Mouse (Mus musculus): ENCODE results near the gene Tmem53. TPM values are rescaled to one million over a fixed set of nuclear protein-coding genes. Genes with fewer than 3 reads are reported as not detected.
A peak's percentile ranks its signal among the peaks of the same experiment; 100 is the strongest.

Tmem53 gene
- polyA plus RNA-seq, 1 experiment from 2014 or later: 38.0 TPM

DNA sequence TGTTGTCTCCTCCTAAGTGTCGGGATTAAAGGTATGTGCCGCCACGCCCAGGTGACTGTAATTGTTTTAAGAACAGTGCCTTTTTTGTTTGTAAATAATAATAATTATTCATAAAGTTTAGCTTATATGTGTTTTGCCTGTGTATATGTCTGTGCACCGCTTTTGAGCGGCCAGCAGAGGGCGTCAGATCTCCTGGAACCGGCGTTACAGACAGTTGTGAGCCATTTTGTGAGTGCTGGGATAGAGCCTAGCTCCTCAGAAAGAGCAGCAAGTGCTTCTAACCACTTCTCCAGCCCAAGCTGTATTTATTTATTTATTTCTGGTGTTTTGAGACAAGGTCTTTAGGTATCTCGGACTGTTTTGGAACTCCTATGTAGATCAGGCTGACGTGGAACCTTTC lies 21.4 kb upstream of the Tmem53 start:
- Histone ChIP-seq H3K4me1 (ENCODE audit: control insufficient read depth in 2 of 2, insufficient read depth in 2 of 2, low read length in 2 of 2) (no peaks in the 10 kb centered on the region), H3K9ac (ENCODE audit: low read length) (no peak overlapping the region), H3K4me2 (ENCODE audit: low read length) (no peak overlapping the region), H3K9me3 (ENCODE audit: control insufficient read depth, low read length) (no peaks in the 10 kb centered on the region), H3K4me3 (ENCODE audit: control insufficient read depth in 1 of 2, insufficient read depth in 1 of 2, low read depth in 1 of 2, low read length in 2 of 2) (no peak overlapping the region), H3K36me3 (ENCODE audit: control insufficient read depth, insufficient read depth, low read length) (no peaks in the 10 kb centered on the region), H3K27me3 (ENCODE audit: control insufficient read depth, insufficient read depth, low read length) (no peaks in the 10 kb centered on the region), H3K27ac (replicated peaks in 1 of 2; ENCODE audit: control insufficient read depth in 1 of 2, insufficient read depth in 1 of 2, low read depth in 2 of 2, low read length in 2 of 2) (no peak overlapping the region)
- ATAC-seq (ENCODE audit: insufficient number of reproducible peaks, insufficient read depth, low FRiP score, low read depth): no peak
- 48% methylated on average over 10 of the region's 10 CpGs for WGBS

- Histone ChIP-seq H3K27ac (replicated peaks in 1 of 2; ENCODE audit: control insufficient read depth in 1 of 2, insufficient read depth in 1 of 2, low read depth in 2 of 2, low read length in 2 of 2) (no peak overlapping the region), H3K27me3 (ENCODE audit: control insufficient read depth, insufficient read depth, low read length) (no peaks in the 10 kb centered on the region), H3K4me1 (ENCODE audit: control insufficient read depth in 2 of 2, insufficient read depth in 2 of 2, low read length in 2 of 2) (no peaks in the 10 kb centered on the region; a peak in 1 of 4 replicates), H3K36me3 (ENCODE audit: control insufficient read depth, insufficient read depth, low read length) (no peaks in the 10 kb centered on the region), H3K4me2 (ENCODE audit: low read length) (no peak overlapping the region), H3K4me3 (ENCODE audit: control insufficient read depth in 1 of 2, insufficient read depth in 1 of 2, low read depth in 1 of 2, low read length in 2 of 2) (no peak overlapping the region), H3K9ac (ENCODE audit: low read length) (no peak overlapping the region), H3K9me3 (ENCODE audit: control insufficient read depth, low read length) (no peaks in the 10 kb centered on the region)
- ATAC-seq (ENCODE audit: insufficient number of reproducible peaks, insufficient read depth, low FRiP score, low read depth): no peak
- 89% methylated on average over 2 of the region's 2 CpGs for WGBS
These were observed 20.5 kb upstream of the Tmem53 start for GRCm38 (mm10) chr4:117231208-117231607.

DNA sequence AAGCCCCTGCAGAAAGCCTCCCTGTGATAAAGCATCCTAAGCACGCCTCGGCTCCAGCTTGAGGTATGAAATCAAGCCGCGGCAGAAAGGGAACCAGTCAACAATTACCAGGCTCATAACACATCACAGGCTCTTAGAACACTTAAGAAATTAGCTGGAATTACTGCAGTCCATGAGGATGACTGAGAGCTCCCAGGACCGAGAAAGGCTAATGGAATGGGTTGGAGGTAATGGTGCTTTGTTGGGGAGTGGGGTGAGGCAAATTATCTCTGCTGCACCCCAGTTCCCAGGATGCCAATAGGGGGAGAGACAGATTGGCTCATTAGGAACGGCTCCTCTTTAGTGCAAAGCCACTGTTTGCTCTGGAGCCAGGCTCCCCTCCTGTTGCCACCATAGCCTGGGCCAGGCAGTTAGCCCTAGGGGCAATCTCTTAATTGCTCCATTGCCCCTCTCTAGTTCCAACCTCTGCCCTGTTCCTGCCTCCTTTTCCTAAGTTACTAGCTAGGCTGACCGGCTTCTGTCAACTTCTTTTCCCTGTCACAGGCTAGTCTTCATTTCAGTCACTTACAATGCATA lies 17.5 kb upstream of the Tmem53 start:
- Histone ChIP-seq H3K4me2 (ENCODE audit: low read length) (no peak overlapping the region), H3K36me3 (ENCODE audit: control insufficient read depth, insufficient read depth, low read length) (no peaks in the 10 kb centered on the region), H3K9me3 (ENCODE audit: control insufficient read depth, low read length) (no peaks in the 10 kb centered on the region), H3K27me3 (ENCODE audit: control insufficient read depth, insufficient read depth, low read length) (no peaks in the 10 kb centered on the region), H3K4me1 (ENCODE audit: control insufficient read depth in 2 of 2, insufficient read depth in 2 of 2, low read length in 2 of 2) (no peaks in the 10 kb centered on the region; a peak in 1 of 4 replicates), H3K9ac (ENCODE audit: low read length) (no peak overlapping the region), H3K4me3 (ENCODE audit: control insufficient read depth in 1 of 2, insufficient read depth in 1 of 2, low read depth in 1 of 2, low read length in 2 of 2) (no peak overlapping the region), H3K27ac (replicated peaks in 1 of 2; ENCODE audit: control insufficient read depth in 1 of 2, insufficient read depth in 1 of 2, low read depth in 2 of 2, low read length in 2 of 2) (no peak overlapping the region)
- WGBS: 66% methylated on average over 7 of the region's 7 CpGs
- ATAC-seq (ENCODE audit: insufficient number of reproducible peaks, insufficient read depth, low FRiP score, low read depth): no peak

DNA sequence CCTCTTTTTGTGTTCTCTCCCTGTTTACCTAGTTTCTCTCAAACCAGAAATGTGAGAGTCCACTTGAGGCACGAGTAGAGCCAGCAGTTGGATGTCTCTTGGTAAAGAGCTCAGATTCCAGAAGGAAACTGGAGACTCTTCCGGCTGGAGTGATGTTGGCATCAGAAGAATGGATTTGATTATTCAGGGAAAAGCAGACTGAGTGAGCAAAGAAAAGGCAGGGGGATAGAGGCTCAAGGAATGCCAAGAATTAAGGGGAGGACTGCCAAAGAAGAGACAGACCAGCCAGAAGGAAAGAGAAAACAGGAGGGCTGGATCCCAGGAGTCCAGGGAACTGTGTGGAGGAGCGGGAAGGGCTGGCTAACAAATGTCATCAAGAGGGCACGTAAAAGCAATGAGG lies 15.9 kb upstream of the Tmem53 start:
- Histone ChIP-seq H3K27ac (replicated peaks in 1 of 2; ENCODE audit: control insufficient read depth in 1 of 2, insufficient read depth in 1 of 2, low read depth in 2 of 2, low read length in 2 of 2) (no peak overlapping the region), H3K9ac (ENCODE audit: low read length) (no peak overlapping the region)
- no peak for ATAC-seq (ENCODE audit: insufficient number of reproducible peaks, insufficient read depth, low FRiP score, low read depth)

DNA sequence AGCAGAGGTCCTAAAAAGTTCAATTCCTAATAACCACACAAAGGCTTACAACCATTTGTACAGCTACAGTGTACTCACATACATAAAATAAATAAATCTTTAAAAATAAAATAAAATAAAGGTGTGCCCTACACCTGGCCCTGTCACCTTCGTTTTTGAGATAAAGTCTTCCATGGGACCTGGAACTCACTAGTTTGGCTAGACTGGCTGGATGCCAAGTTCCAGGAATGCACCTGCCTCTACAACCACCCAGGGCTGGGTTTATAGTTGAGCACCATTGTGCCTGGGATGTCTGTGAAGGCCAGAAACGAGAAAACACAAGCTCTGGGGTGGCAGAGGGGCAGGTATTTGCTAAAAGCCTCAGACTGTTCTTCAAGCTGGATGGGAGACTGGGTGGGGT lies 12.6 kb upstream of the Tmem53 start:
- H3K36me3 ChIP-seq (ENCODE audit: control insufficient read depth, insufficient read depth, low read length): no peaks in the 10 kb centered on the region
- no peak overlapping the region for H3K4me3 ChIP-seq (ENCODE audit: control insufficient read depth in 1 of 2, insufficient read depth in 1 of 2, low read depth in 1 of 2, low read length in 2 of 2)
- WGBS: 36% methylated on average over 2 of the region's 2 CpGs
- H3K27me3 ChIP-seq (ENCODE audit: control insufficient read depth, insufficient read depth, low read length): no peaks in the 10 kb centered on the region
- no peaks in the 10 kb centered on the region; a peak in 1 of 4 replicates for H3K4me1 ChIP-seq (ENCODE audit: control insufficient read depth in 2 of 2, insufficient read depth in 2 of 2, low read length in 2 of 2)
- H3K9me3 ChIP-seq (ENCODE audit: control insufficient read depth, low read length): no peaks in the 10 kb centered on the region
- no peak overlapping the region for H3K4me2 ChIP-seq (ENCODE audit: low read length)
- H3K27ac ChIP-seq (replicated peaks in 1 of 2; ENCODE audit: control insufficient read depth in 1 of 2, insufficient read depth in 1 of 2, low read depth in 2 of 2, low read length in 2 of 2): no peak overlapping the region
- no peak overlapping the region for H3K9ac ChIP-seq (ENCODE audit: low read length)
- ATAC-seq (ENCODE audit: insufficient number of reproducible peaks, insufficient read depth, low FRiP score, low read depth): no peak

More for the DNA sequence above, 15.9 kb upstream of the Tmem53 start:
- no peaks in the 10 kb centered on the region for H3K27me3 ChIP-seq (ENCODE audit: control insufficient read depth, insufficient read depth, low read length)
- H3K4me1 ChIP-seq (ENCODE audit: control insufficient read depth in 2 of 2, insufficient read depth in 2 of 2, low read length in 2 of 2): no peaks in the 10 kb centered on the region; a peak in 1 of 4 replicates
- no peak overlapping the region for H3K4me3 ChIP-seq (ENCODE audit: control insufficient read depth in 1 of 2, insufficient read depth in 1 of 2, low read depth in 1 of 2, low read length in 2 of 2)
- no peaks in the 10 kb centered on the region for H3K36me3 ChIP-seq (ENCODE audit: control insufficient read depth, insufficient read depth, low read length)
- 61% methylated on average over 4 of the region's 4 CpGs for WGBS
- no peaks in the 10 kb centered on the region for H3K9me3 ChIP-seq (ENCODE audit: control insufficient read depth, low read length)
- H3K4me2 ChIP-seq (ENCODE audit: low read length): no peak overlapping the region

- no peak overlapping the region for H3K4me2 ChIP-seq (ENCODE audit: low read length)
- no peak for ATAC-seq (ENCODE audit: insufficient number of reproducible peaks, insufficient read depth, low FRiP score, low read depth)
- no peak overlapping the region for H3K4me3 ChIP-seq (ENCODE audit: control insufficient read depth in 1 of 2, insufficient read depth in 1 of 2, low read depth in 1 of 2, low read length in 2 of 2)
- H3K27ac ChIP-seq (replicated peaks in 1 of 2; ENCODE audit: control insufficient read depth in 1 of 2, insufficient read depth in 1 of 2, low read depth in 2 of 2, low read length in 2 of 2): no peak overlapping the region
- H3K4me1 ChIP-seq (ENCODE audit: control insufficient read depth in 2 of 2, insufficient read depth in 2 of 2, low read length in 2 of 2): no peaks in the 10 kb centered on the region; a peak in 1 of 4 replicates
- H3K9ac ChIP-seq (ENCODE audit: low read length): no peak overlapping the region
- H3K36me3 ChIP-seq (ENCODE audit: control insufficient read depth, insufficient read depth, low read length): no peaks in the 10 kb centered on the region
- no peaks in the 10 kb centered on the region for H3K27me3 ChIP-seq (ENCODE audit: control insufficient read depth, insufficient read depth, low read length)
- no peaks in the 10 kb centered on the region for H3K9me3 ChIP-seq (ENCODE audit: control insufficient read depth, low read length)
- WGBS: 80% methylated on average over 6 of the region's 6 CpGs
These were observed 10.9 kb upstream of the Tmem53 start for GRCm38 (mm10) chr4:117240867-117241266.

DNA sequence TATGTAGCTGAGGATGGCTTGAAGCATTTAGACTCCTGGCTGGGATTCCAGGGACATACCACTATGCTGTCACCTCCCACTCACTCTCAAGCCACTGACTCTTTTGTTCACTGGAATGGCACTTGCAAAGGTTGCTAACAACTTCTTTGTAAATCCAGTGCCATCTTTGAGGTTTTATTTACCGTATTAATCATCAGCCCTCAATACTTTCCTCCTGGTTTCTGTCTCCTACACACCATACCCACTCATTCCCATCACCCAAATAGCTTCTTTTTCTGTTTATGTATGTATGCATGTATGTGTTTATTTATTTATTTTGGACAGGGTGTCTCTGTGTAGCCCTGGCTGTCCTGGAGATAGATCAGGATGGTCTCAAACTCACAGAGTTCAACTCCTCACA lies 769 bp upstream of the Tmem53 start:
- no peak for ATAC-seq (ENCODE audit: insufficient number of reproducible peaks, insufficient read depth, low FRiP score, low read depth)
- no peak overlapping the region for H3K27ac ChIP-seq (replicated peaks in 1 of 2; ENCODE audit: control insufficient read depth in 1 of 2, insufficient read depth in 1 of 2, low read depth in 2 of 2, low read length in 2 of 2)
- H3K36me3 ChIP-seq (ENCODE audit: control insufficient read depth, insufficient read depth, low read length): no peaks in the 10 kb centered on the region
- peak overlapping the region in 1 of 2 experiments; percentile 70; a peak in 2 of 4 replicates for H3K4me3 ChIP-seq (ENCODE audit: control insufficient read depth in 1 of 2, insufficient read depth in 1 of 2, low read depth in 1 of 2, low read length in 2 of 2)
- no peaks in the 10 kb centered on the region for H3K9me3 ChIP-seq (ENCODE audit: control insufficient read depth, low read length)
- peaks cover 23 to 26% of the 10 kb centered on the region in 2 experiments for H3K4me1 ChIP-seq (ENCODE audit: control insufficient read depth in 2 of 2, insufficient read depth in 2 of 2, low read length in 2 of 2)
- 86% methylated on average over 1 of the region's 1 CpGs for WGBS
- peak overlapping the region; percentile 75 for H3K4me2 ChIP-seq (ENCODE audit: low read length)
- no peaks in the 10 kb centered on the region for H3K27me3 ChIP-seq (ENCODE audit: control insufficient read depth, insufficient read depth, low read length)
- H3K9ac ChIP-seq (ENCODE audit: low read length): no peak overlapping the region

- H3K4me1 ChIP-seq (ENCODE audit: control insufficient read depth in 2 of 2, insufficient read depth in 2 of 2, low read length in 2 of 2): peaks cover 26 to 30% of the 10 kb centered on the region in 2 experiments
- no peaks in the 10 kb centered on the region for H3K36me3 ChIP-seq (ENCODE audit: control insufficient read depth, insufficient read depth, low read length)
- peak overlapping the region; percentile 75 for H3K4me2 ChIP-seq (ENCODE audit: low read length)
- H3K9ac ChIP-seq (ENCODE audit: low read length): peak overlapping the region; percentile 79
- no peaks in the 10 kb centered on the region for H3K27me3 ChIP-seq (ENCODE audit: control insufficient read depth, insufficient read depth, low read length)
- H3K9me3 ChIP-seq (ENCODE audit: control insufficient read depth, low read length): no peaks in the 10 kb centered on the region
- H3K4me3 ChIP-seq (ENCODE audit: control insufficient read depth in 1 of 2, insufficient read depth in 1 of 2, low read depth in 1 of 2, low read length in 2 of 2): peak overlapping the region; percentile 70 to 87
- WGBS: 29% methylated on average over 5 of the region's 5 CpGs
- no peak; the same call in 1 of the 2 replicates for ATAC-seq (ENCODE audit: insufficient number of reproducible peaks, insufficient read depth, low FRiP score, low read depth)
- H3K27ac ChIP-seq (replicated peaks in 1 of 2; ENCODE audit: control insufficient read depth in 1 of 2, insufficient read depth in 1 of 2, low read depth in 2 of 2, low read length in 2 of 2): peak overlapping the region; percentile 57 to 89
These were observed 600 bp downstream of the Tmem53 start for GRCm38 (mm10) chr4:117252351-117252750.

Data from heart, embryonic 14.5 days (tissue).